Mouse (Mus musculus) myocyte (in vitro differentiated cells): ENCODE data around the gene Grrp1. TPM values are rescaled to one million over a fixed set of nuclear protein-coding genes. Genes with fewer than 3 reads are reported as not detected.
A peak's percentile ranks its signal among the peaks of the same experiment; 100 is the strongest.

Experiments used
- H3K27me3 ChIP-seq: one replicate; pipeline ENCODE4 v1.6.1; 2011; ENCODE audit not compliant: control insufficient read depth, insufficient read depth, insufficient read length
- H3K36me3 ChIP-seq: one replicate; pipeline ENCODE4 v1.6.1; 2011; ENCODE audit not compliant: control insufficient read depth, insufficient read depth
- H3K4me2 ChIP-seq: one replicate; pipeline ENCODE4 v1.6.1; 2011; ENCODE audit warnings: low read depth, control low read depth
- H3K4me3 ChIP-seq: one replicate; pipeline ENCODE4 v1.5.1; 2011; ENCODE audit warnings: mild to moderate bottlenecking, control low read depth, moderate library complexity
- H3K79me2 ChIP-seq: one replicate; pipeline ENCODE4 v1.6.1; 2011; ENCODE audit not compliant: control insufficient read depth, insufficient read depth
- H3ac ChIP-seq: one replicate; pipeline ENCODE4 v1.6.1; 2011; ENCODE audit not compliant: control insufficient read depth, insufficient read length
- CEBPB ChIP-seq: IDR thresholded peaks from 2 replicates; pipeline ENCODE4 v1.6.1; 2011; ENCODE audit warnings: mild to moderate bottlenecking, moderate library complexity; ENCODE audit not compliant: poor library complexity, insufficient read depth, severe bottlenecking
- E2F4 ChIP-seq: IDR thresholded peaks from one replicate; pipeline ENCODE4 v1.6.1; 2011; ENCODE audit warnings: mild to moderate bottlenecking, control low read depth, moderate library complexity; ENCODE audit not compliant: insufficient read depth
- MAX ChIP-seq: IDR thresholded peaks from one replicate; pipeline ENCODE4 v1.6.1; 2011; ENCODE audit warnings: low read depth, mild to moderate bottlenecking, control low read depth
- MYOD1 ChIP-seq, 3 experiments: IDR thresholded peaks; one replicate each; pipeline ENCODE4 v1.6.1; 2011; ENCODE audit warnings: control low read depth in 2 of 3, low read depth in 2 of 3, mild to moderate bottlenecking in 2 of 3, moderate library complexity in 1 of 3; ENCODE audit not compliant: insufficient read length in 2 of 3, control insufficient read depth in 1 of 3
- MYOG ChIP-seq, 3 experiments: IDR thresholded peaks; one replicate each; pipeline ENCODE4 v1.6.1; 2011; ENCODE audit warnings: control low read depth in 2 of 3, low read depth in 2 of 3, mild to moderate bottlenecking in 2 of 3; ENCODE audit not compliant: insufficient read length in 2 of 3, control insufficient read depth in 1 of 3, insufficient read depth in 1 of 3
- POLR2A ChIP-seq: IDR thresholded peaks from one replicate; pipeline ENCODE4 v1.6.1; 2011; ENCODE audit warnings: low read depth, mild to moderate bottlenecking, control low read depth, moderate library complexity; ENCODE audit not compliant: insufficient read length
- POLR2AphosphoS2 ChIP-seq: IDR thresholded peaks from one replicate; pipeline ENCODE4 v1.6.1; 2011; ENCODE audit warnings: low read depth, control low read depth; ENCODE audit not compliant: insufficient read length
- REST ChIP-seq: IDR thresholded peaks from one replicate; pipeline ENCODE4 v1.6.1; 2011; ENCODE audit warnings: mild to moderate bottlenecking, control low read depth, moderate library complexity; ENCODE audit not compliant: insufficient read depth, insufficient read length
- SRF ChIP-seq: IDR thresholded peaks from one replicate; pipeline ENCODE4 v1.6.1; 2011; ENCODE audit warnings: low read depth; ENCODE audit not compliant: control insufficient read depth, insufficient read length
- TCF12 ChIP-seq: IDR thresholded peaks from one replicate; pipeline ENCODE4 v1.6.1; 2011; ENCODE audit warnings: mild to moderate bottlenecking, control low read depth; ENCODE audit not compliant: poor library complexity, insufficient read depth, severe bottlenecking
- TCF3 ChIP-seq: IDR thresholded peaks from one replicate; pipeline ENCODE4 v1.6.1; 2011; ENCODE audit warnings: low read depth, control low read depth; ENCODE audit not compliant: insufficient read length
- USF1 ChIP-seq: IDR thresholded peaks from one replicate; pipeline ENCODE4 v1.6.1; 2011; ENCODE audit warnings: low read depth, mild to moderate bottlenecking, control low read depth, moderate library complexity
- polyA plus RNA-seq: library from polyadenylated mRNA; unstranded; fragments of >200 nt; fragmentation: generic; extraction: Trizol; gene quantifications from one replicate; pipeline ENCODE4 v1.2.1, GENCODE M21; 2012; ENCODE audit warnings: missing spikeins

Gene Grrp1
- polyA plus RNA-seq, 1 experiment, result 0.17 TPM

DNA sequence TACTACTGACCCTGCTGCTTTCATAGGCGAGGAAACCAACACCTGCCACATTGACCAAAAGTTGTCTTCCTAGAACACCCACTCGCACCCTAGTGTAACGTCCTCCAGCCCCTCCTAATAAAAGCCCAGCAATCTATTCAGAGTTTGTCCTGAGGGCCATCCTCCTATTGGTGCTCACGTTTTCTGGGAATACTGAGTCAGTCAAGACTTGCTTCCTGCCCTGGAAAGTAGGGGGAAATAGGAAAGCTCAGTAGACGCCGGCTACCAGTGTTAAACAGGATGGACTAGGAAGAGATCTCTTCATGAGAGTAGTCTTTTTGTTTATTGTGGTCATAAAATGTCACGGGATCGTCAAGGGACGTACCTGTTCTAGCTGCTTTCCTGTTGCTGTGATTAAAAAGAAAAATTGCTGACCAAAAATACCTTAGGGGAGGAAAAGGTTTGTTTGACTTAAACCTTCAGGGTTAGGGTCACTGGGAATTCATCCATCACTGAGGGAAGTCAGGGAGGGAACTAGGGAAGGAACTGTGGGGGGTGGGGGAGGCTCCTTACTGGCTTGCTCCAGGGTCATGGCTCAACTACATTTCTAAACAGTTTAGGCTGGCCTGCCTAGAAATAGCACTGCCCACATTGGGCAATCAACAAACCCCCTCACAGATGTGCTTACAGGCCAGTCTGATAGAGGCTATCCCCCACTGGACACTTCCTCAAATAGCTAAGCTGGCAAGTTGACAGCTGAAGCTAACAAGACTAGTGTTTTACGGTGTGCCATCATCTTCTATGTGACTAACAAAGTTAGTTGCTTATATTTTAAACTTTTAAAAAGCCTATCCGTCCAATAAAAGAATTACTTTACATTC, 34.7 kb upstream of the Grrp1 start:
- Histone ChIP-seq H3K36me3 (peaks cover 8% of the 10 kb centered on the region), H3K79me2 (no peaks in the 10 kb centered on the region), H3K4me3 (peak overlapping the region; percentile 50), H3ac (peak overlapping the region; percentile 77), H3K4me2 (peak overlapping the region; percentile 87), H3K27me3 (no peaks in the 10 kb centered on the region)
- TF ChIP-seq POLR2A (no peak), MAX (no peak)

DNA sequence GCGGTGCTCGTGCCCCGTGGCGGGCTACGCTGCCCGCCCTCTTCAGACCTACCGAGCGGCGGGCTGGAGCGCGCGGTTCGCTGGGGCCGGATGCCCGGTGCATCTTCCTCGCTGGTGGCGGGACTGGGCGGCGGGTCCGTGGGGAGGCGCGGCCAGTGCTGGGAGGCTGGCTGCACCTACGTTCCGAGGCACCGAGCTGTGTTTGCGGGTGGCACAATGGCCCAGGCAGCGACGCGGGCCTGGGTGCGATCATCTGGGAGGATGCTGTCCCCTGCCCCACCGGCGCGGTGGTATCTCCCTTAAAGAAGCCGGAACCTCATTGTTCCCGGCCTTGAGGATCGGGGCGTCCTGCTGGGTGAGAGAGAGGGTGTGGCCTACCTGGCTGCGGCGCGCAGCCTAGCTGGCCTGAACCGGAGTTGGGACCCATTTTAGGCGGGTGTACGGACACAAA, 33.7 kb upstream of the Grrp1 start, which contains the start of gene Pdik1l:
Pdik1l (minus strand) TSS at position 321 of the 451 bp plus-strand sequence.
- peaks cover 12% of the 10 kb centered on the region for H3K36me3 ChIP-seq
- TF ChIP-seq USF1 (no peak), E2F4 (no peak), SRF (no peak), MYOD1 (IDR thresholded peaks at IDR 0.05; ENCODE audit: control insufficient read depth in 1 of 3, insufficient read length in 2 of 3, low read depth in 2 of 3) (peak in 1 of 3 experiments; percentile 7), POLR2A (peak; percentile 60), POLR2AphosphoS2 (peak; percentile 37)
- no peaks in the 10 kb centered on the region for H3K27me3 ChIP-seq
- peak within 1 kb of the TSS; percentile 77 for H3ac ChIP-seq
- no peaks in the 10 kb centered on the region for H3K79me2 ChIP-seq
- H3K4me2 ChIP-seq, result peak within 1 kb of the TSS; percentile 90
- peak within 1 kb of the TSS; percentile 50 for H3K4me3 ChIP-seq

DNA sequence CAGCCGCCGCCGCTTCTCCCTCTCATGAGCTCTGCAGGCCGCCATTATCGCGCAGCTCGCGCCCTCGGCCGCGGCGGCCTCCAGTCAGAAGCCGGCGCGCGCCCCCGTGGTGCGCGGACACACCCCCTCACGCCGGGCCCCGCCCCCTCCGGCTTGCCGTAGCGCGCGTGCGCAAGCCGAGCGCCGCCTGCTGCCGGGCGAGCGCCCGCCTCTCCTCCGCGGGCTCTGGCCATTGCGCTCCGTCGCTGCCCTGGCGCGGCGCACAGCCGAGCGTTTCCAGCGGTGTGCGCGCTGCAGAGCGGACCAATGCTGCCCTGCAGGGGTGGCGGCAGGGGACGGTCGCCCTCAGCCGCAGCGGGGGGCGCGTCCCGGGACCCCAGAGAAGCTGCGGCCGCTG, 33.3 kb upstream of the Grrp1 start:
- H3K27me3 ChIP-seq, result no peaks in the 10 kb centered on the region
- no peaks in the 10 kb centered on the region for H3K79me2 ChIP-seq
- peak overlapping the region; percentile 50 for H3K4me3 ChIP-seq

DNA sequence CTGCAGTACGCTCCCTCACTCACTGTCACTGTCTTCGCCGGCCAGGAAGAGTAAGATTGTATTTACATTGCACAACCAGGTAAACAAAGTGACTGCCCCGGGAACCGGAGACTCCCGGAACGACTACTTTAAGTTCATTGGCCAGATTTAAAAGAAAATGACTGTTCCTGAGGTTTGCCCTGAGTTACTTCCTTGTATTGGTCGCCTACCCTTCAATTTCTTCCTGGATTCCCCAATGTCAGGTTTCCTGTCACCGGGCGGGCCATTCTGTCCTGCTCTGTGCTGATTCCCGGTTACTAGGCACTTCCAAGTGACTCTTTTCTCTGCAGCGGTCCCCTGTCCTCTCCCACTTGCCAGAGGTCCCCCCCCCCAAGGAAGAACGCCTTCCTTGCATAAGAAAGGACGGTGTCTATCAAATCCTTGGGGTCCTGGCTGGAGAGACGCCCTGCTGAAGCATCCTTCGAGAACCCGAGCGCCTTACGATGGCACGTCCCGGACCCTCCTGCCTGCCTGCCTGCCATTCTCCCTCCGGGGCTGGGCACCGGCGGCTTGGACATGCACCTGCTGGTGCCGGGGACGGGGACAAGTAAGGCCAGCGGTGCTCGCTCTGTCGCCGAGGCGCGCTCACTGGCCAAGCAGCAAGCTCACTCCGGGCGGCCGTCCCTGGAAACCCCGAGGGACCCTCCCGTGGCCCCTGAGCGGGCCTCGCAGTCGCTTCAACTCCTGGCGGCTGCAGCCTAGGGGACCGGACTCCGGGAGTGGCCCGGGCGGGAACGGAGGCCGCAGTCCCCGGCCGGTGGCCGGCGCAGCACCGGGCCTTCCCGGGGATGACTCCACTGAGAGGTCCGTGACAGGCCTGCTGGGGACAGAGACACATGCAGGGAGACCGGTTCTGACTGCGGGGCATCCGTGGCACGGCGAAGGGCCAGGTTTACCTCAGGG, 32.6 kb upstream of the Grrp1 start:
- Histone ChIP-seq H3K4me2 (peak overlapping the region; percentile 90), H3K27me3 (no peaks in the 10 kb centered on the region), H3ac (peak overlapping the region; percentile 77), H3K79me2 (no peaks in the 10 kb centered on the region), H3K36me3 (peaks cover 21% of the 10 kb centered on the region), H3K4me3 (peak overlapping the region; percentile 50)
- TF ChIP-seq SRF (no peak), MYOD1 (IDR thresholded peaks at IDR 0.05; ENCODE audit: control insufficient read depth in 1 of 3, insufficient read length in 2 of 3, low read depth in 2 of 3) (peak in 2 of 3 experiments; percentile 4 to 22), MYOG (IDR thresholded peaks at IDR 0.05; ENCODE audit: control insufficient read depth in 1 of 3, insufficient read depth in 1 of 3, insufficient read length in 2 of 3, low read depth in 2 of 3) (no peak), TCF12 (no peak)

More for the DNA sequence above, 33.3 kb upstream of the Grrp1 start:
- TF ChIP-seq MYOD1 (IDR thresholded peaks at IDR 0.05; ENCODE audit: control insufficient read depth in 1 of 3, insufficient read length in 2 of 3, low read depth in 2 of 3) (no peak), REST (no peak), POLR2AphosphoS2 (peak; percentile 84), MYOG (IDR thresholded peaks at IDR 0.05; ENCODE audit: control insufficient read depth in 1 of 3, insufficient read depth in 1 of 3, insufficient read length in 2 of 3, low read depth in 2 of 3) (peak in 2 of 3 experiments; percentile 49 to 51), E2F4 (no peak), TCF3 (no peak), SRF (peak; percentile 66), CEBPB (no peak), POLR2A (peak; percentile 86), USF1 (no peak), TCF12 (no peak), MAX (no peak)
- Histone ChIP-seq H3K36me3 (peaks cover 14% of the 10 kb centered on the region), H3K4me2 (no peak overlapping the region), H3ac (peak overlapping the region; percentile 77)
